Mouse (Mus musculus) lung, adult 18-20 months (tissue): ENCODE measurements around the gene Edem1.
A peak's percentile ranks its signal among the peaks of the same experiment; 100 is the strongest.

Experiments
- DNase-seq, 2 experiments: peaks; one replicate each; pipeline ENCODE4 v3.0.0; 2022; ENCODE audit warnings: mixed read lengths in 2 of 2

Gene Edem1

DNA sequence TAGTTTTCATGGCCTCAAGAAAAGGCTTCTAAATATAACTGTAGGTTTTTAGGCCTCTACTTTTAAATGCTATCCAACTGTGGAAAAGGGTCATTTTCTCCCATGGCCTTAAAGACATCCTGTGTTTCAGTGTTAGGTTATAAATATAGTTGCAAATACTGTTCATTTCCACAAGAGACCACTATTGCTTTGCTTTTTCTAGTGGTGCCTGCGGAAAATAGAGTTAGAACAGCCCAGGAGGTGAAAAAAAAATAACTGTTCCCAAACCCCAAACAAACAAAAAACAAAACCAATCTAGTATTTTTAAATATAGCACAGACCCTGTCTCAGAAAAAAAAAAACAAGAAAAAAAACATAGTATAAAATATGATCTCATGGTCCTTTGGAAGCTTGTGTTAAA is 46.9 kb downstream of the Edem1 start:
- no peak for DNase-seq

DNA sequence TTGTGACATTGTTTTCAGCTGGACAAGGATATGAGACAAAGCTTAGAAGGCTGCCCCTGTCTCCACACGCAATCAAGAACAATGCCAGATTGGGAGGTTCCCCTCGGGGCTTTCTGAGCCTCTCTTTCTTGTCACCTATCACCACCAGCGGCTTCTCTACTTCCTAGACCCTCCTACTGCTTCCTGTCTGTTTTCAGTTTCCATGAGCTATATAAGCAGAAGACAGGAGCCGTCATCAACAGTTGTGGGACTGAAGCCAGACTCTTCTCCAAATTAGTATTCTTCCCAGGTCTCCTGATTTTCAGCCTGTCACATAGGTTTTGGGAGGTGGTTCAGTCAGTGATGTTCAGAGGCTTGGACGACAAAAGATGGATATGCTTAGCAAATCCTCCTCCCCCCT is 47.6 kb downstream of the Edem1 start:
- DNase-seq: peak in 1 of 2 experiments; percentile 7

DNA sequence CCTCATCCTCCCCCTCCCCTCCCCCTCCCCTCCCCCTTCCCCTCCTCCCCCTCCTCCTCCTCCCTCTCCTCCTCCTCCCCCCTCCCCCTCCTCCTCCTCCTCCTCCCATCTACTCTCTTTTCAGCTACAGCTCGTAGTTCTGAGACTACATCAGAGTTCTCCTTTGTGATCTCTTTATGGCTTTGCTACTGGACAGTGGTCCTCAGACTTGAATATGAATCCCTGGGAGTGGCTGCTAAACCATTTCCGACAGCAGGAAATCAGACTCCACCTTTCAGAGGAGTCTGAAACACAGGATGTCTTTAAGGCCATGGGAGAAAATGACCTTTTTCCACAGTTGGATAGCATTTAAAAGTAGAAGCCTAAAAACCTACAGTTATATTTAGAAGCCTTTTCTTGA is 48.0 kb downstream of the Edem1 start:
- no peak for DNase-seq

DNA sequence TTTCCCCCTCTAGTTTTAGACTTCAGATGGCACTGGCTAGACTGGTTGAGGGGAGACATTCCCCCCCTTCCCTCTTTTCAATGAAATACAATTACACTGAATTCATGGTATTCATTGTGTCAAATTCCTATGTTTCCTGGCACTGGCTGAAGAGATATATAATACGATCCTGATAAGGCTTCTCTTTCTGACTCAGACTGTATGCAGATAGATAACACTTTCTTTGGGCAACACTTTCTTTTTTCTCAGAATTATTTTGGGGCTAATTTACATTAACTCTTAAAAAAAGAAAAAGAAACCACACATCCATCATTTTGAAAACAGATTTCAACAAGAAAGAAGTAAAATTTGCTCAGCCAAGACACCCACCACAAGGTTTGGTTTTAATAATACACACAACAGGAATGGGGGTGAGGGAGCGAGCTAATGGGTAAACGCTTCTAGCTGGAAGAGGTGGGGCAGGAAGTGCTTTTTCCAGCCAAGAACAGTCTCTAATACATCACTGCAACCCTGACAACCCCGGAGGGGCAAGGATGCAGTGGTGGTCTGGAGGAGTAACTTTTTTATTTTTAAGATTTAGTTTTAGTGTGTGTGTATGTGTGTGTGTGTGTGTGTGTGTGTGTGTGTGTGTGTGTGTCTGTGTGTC is 52.0 kb downstream of the Edem1 start:
- DNase-seq: no peak

DNA sequence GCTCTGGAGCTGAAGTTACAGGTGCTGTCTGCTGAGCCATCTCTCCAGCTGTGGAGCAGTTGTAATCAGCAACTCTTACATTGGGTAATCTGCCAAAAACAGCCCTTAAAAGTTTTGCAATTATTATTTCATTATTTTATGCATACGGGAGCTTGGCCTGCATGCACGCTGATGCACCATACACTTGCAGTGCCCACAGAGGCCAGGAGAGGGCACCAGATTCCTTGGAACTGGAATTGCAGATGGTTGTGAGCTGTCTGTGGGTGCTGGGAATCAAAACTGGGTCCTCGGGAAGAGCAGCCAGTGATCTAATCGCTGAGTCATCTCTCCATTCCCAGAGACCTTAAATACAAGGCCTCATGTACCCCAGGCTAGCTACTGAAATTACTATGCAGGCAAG is 52.6 kb downstream of the Edem1 start:
- no peak for DNase-seq

DNA sequence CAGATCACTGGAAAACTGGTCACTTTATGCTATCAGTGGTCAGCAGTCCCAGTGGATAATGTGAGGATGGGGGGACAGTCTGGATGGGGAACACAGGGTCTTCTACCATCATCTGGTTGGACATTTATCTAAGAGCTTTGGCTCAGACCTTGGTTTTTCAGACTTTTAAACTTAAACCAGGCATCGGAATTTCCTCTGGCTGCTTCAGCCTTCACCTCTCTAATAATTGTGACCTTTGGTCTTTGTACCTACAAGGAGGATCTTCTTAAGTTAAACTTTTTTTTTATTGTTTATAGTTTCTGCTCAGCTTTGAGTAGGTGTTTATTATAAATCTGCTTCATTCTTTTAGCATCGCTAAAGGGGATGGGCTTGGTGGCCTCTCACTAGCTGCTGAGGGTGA is 55.4 kb downstream of the Edem1 start:
- no peak for DNase-seq

DNA sequence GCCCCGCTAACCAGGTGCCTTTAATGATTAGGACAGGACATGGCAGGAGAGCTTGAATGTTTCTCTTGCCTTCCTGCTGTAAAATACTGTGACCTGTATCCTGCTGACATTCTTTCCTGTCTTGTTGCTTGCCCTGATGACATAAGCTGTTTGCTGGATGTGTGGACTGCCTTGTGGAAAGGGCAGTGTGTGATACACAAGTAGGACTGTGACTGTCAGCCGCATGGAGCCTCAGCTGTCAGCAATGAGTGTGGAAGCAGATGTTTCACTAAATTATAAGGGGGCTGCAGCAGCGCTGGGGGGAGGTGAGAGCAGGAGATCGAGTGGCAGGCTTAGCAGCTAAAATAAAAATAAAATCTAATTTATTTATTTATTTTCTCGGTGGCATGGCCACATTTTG is 56.2 kb downstream of the Edem1 start:
- no peak for DNase-seq

DNA sequence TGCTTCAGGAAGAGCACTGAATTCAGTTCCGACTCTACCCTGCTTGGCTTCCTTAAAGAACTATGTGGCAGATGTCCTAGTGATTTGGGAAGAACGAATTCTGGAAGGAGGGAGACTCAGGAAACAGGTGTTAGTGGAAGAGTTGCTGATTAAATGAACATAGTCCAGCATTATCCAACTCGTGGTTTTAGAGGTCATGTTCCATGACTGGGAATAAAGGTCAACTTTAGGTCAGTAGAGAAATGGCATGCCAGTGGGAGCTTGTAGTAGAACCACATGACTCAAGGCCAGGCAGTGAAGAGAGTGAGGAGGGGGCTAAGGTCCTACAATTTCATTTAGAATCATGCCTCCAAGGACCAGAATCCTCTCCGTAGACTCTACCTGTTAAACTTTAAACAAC is 57.9 kb downstream of the Edem1 start:
- no peak for DNase-seq

DNA sequence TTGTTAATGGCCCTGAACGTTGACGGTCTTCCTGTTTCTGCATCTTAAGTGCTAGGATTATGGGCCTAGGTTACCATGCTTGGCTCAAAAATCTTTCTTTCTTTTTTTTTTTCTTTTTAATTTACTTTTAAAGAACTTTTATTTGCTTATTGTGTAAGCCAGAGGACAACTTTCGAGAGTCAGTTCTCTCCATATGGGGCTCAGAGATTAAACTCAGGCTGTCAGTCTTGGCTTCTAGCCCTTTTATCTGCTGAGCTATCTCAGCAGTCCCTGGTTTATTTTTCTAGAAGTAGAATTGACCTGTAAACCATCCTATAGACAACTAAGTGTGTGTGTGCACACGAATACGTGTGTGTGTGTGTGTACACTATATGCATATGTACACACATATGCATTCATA is 64.1 kb downstream of the Edem1 start:
- no peak for DNase-seq

DNA sequence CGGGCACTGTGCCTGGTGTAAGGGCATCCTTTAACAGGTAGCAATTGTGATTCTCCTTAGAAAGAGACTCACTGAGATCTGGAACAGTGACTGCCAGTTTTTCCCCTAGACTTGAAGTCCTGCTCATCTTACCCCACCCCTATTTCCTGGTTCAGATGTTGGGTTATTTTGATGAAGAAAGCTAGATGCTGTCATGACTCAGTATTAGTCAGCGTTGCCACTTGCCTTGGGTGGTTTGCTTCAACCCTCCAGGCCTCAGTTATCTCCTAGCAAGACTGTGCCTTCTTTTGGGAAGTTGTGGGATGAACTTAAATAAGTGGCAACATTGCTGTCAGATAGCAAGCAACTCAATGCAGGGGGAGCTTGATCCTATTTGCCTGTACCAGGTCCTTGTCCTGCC is 66.7 kb downstream of the Edem1 start:
- DNase-seq: no peak

DNA sequence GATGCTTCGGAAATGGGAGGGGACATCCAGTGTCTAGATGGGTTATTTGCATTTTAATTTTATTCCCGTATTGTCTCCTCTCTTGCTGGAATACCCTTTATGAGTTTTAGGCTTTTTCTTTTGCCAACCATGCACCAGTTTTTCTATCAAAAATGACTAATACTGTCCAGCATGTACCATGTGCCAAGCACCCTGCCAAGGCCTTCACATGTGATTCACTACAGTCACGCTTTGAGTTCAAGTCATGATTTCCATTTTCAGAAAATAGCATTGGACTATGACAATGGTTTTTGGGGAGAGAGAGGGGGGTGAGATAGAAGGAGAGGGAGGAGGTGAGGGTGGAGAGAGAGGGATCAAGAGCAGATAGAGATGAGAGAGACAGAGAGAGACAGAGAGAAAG is 67.5 kb downstream of the Edem1 start:
- DNase-seq: no peak

DNA sequence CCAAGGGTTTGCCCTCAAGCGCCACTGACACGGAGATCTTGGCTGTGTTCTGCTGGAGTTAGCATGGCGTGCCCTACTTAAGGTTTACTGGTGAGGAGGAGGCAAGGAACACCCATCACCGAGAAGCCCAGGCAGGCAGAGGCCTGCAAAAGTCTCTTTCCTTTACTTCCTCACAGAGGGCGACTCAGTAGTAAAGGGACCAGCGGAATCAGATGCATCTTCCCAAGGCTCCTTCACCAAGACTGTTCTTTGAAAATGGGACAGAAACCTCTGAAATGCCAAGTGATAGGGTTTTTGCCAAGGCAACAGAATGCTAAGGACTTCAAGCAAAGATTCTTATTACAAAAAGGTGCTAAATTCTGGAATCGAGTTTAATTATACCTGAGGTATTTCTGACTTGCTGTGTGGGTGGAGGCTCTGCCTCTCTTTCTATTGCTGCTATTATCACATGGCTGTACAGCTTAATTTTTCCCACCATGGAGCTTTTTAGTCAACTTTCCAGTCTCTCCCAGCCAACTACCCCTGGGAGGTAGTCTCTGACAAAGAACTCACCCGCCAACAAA is 68.2 kb downstream of the Edem1 start:
- no peak for DNase-seq

DNA sequence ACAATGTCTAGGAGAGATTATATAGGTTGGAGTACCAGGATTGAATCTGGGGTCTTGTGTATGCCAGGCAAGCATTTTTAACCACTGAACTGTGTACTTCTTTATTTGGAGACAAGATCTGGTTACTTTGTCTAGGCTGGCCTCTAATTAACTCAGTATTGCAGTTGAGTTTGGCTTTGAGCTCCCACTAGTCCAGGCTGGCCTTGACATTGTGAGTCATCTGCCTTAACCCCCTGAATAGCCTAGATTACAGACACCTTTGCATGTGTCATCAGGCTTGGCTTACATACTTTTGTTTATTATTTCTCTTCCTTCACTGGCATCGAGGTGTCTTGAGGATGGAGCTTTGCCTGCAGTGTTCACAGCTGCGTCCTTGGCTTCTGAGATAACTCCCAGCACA is 70.8 kb downstream of the Edem1 start:
- no peak for DNase-seq

DNA sequence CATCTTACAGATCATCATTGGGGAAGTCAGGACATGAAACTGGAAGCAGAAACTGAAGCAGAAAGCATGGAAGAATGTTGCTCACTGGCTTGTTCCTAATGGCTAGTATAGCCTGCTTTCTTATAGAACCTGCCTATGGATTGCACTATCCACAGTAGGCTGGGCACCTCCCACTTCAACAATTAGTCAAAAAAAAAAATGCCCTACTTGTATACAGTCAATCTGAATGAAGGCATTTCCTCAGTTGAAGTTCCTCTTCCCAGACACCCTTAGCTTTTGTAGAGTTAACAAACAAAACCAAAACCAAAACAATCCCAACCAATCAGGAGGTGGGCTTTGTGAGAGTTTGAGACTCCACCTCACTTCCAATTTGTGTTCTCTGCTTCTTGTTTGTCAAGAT is 73.7 kb downstream of the Edem1 start:
- DNase-seq: no peak

DNA sequence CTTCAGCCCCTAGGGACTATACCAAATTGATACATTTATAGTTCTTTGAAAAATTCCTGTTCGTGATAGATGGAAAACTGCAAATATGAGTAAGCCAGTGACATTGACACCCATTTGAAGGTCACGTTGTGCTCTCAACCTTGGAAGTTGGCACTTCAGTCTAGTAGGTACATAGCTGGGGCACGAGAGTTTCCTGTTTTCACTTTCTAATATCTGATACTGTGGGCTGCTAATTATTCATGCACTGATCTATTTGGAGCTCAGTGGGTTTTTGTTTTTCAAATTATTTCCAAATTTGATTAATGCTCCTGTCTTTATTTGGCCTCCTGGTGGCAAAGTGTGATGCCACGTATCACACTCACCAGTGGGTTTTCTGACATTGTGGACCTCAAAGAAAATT is 74.8 kb downstream of the Edem1 start:
- no peak for DNase-seq

DNA sequence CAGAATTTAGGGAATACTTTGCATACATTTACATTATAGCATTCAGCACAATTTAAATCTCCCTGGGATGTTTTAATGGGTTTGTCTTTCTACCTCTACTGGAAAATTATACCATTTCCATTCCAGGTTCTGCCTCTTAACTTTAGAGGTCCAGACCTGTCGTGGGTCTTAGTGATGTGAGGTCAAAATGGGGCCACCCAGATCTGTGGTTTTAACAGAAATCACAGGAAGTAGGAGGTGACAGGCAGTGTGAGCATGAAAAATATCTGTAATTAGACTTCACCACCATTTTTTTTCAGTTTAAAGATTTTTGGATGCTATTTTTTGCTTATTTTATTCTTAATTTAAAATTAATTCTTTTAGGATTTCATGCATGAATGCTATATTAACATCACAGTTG is 78.1 kb downstream of the Edem1 start:
- DNase-seq: no peak
